Mouse (Mus musculus) midbrain, postnatal 0 days (tissue): ENCODE results near the gene Epo. TPM values are rescaled to one million over a fixed set of nuclear protein-coding genes. Genes with fewer than 3 reads are reported as not detected.

ENCODE experiments used
- ATAC-seq: fragments of 200-750 bp; cut with Nextera tagmentation; 2 replicates; pipeline ENCODE4 v1.8.0; 2017; ENCODE audit warnings: moderate number of reproducible peaks, mild to moderate bottlenecking, moderate TSS enrichment, moderate library complexity; ENCODE audit not compliant: low FRiP score
- DNase-seq: peaks from one replicate; pipeline ENCODE4 v3.0.0-alpha.2; 2015; ENCODE audit warnings: low spot score
- H3K27ac ChIP-seq: fragments of 300-500 bp; sonication (generic); 2 replicates; pipeline ENCODE4 v1.5.1; 2014; ENCODE audit warnings: low read depth, mild to moderate bottlenecking, low read length, mixed read lengths
- H3K27me3 ChIP-seq: fragments of 300-500 bp; sonication (generic); 2 replicates; pipeline ENCODE4 v1.6.1; 2014; ENCODE audit warnings: low read length, control low read depth, mixed read lengths; ENCODE audit not compliant: insufficient read depth
- H3K36me3 ChIP-seq: fragments of 300-500 bp; sonication (generic); 2 replicates; pipeline ENCODE4 v1.6.1; 2014; ENCODE audit warnings: low read length, control low read depth, mixed read lengths; ENCODE audit not compliant: insufficient read depth
- H3K4me1 ChIP-seq: fragments of 300-500 bp; sonication (generic); 2 replicates; pipeline ENCODE4 v1.6.1; 2014; ENCODE audit warnings: mild to moderate bottlenecking, control low read depth, antibody characterized with exemption, low read length, mixed read lengths; ENCODE audit not compliant: insufficient read depth
- H3K4me2 ChIP-seq: fragments of 300-500 bp; sonication (generic); 2 replicates; pipeline ENCODE4 v1.6.1; 2014; ENCODE audit warnings: low read depth, mild to moderate bottlenecking, low read length, mixed read lengths; ENCODE audit not compliant: poor library complexity, severe bottlenecking
- H3K4me3 ChIP-seq: fragments of 300-500 bp; sonication (generic); 2 replicates; pipeline ENCODE4 v1.5.1; 2014; ENCODE audit warnings: low read depth, mild to moderate bottlenecking, low read length, moderate library complexity
- H3K9ac ChIP-seq: fragments of 300-500 bp; sonication (generic); replicated peaks from 2 replicates; pipeline ENCODE4 v1.6.1; 2014; ENCODE audit warnings: mild to moderate bottlenecking, low read length, moderate library complexity, mixed read lengths; ENCODE audit not compliant: poor library complexity, severe bottlenecking
- H3K9me3 ChIP-seq: fragments of 300-500 bp; sonication (generic); 2 replicates; pipeline ENCODE4 v1.6.1; 2016; ENCODE audit warnings: low read length, control low read depth
- CTCF ChIP-seq: IDR thresholded peaks from 2 replicates; pipeline ENCODE4 v1.5.1; 2016; ENCODE audit warnings: antibody characterized with exemption, mild to moderate bottlenecking
- WGBS: fragments of 180-500 bp; shearing (Covaris S2); extraction: QIAGEN DNeasy Blood & Tissue Kit; methylation state at CpG from one replicate; pipeline ENCODE4 v1.1.7; 2014; 5-methylcytosine and 5-hydroxymethylcytosine counted together
- polyA plus RNA-seq: library from polyadenylated mRNA; unstranded; fragments of >200 nt; fragmentation: Nextera tagmentation; extraction: Ambion mirVana; gene quantifications from 2 replicates; pipeline ENCODE4 v1.2.1, GENCODE M21; 2015
- total RNA-seq: library from RNA; depleted of rRNA; stranded (reverse); fragments of >200 nt; gene quantifications from 2 replicates; pipeline ENCODE4 v1.2.3, GENCODE M21; 2014

Epo gene
- total and polyA plus RNA-seq, 2 experiments from 2014 or later: not detected

DNA sequence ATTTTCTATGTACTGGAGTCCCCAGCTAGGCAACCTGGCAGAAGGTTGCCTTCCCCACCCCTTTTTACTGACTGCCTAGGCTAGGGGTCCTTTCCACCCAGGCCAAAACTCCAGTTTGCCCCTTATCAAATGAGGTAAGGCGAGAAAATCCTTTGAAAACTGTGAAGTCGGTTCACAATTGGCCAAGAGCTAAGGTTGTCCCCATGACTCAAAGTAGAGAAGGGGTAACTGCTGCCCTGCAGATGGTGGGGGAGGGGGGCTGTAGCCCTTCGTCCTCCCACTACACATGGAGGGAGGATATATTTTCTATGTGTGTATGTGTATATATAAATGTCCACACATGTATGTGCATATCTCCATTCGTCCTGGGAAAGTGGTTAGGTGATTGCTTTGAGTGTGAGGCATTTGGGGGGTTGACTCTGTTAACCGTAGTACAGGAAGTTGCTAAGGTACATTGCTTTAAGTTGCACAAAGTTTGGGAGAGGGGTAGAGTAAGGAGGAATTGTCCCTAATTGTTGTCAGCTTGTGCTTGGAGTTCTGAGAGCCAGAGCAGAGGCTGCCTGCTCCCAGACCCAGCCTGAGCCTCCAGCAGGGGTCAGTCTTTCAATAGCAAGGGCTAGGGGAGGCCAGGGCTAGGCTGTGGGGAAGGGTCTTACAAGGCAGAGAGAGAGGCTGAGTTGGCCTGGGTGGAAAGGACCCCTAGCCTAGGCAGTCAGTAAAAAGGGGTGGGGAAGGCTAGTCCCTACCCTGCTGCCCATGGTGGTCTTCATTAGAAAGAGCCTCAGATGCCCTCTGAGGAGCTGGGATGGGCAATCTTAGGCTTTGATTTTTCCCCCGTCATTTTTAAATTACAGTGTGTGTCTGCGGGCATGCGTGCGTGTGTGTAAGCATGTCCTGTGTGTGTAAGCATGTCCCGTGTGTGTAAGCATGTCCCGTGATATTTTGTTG, 19.9 kb downstream of the Epo start:
- peak overlapping the region; percentile 92; the same call in 1 of the 2 replicates for H3K4me2 ChIP-seq
- peak; percentile 78 for TF ChIP-seq CTCF
- no peak overlapping the region for H3K27ac ChIP-seq
- peaks cover 8% of the 10 kb centered on the region; the same call in 1 of the 2 replicates for H3K36me3 ChIP-seq
- H3K27me3 ChIP-seq: no peaks in the 10 kb centered on the region
- H3K9me3 ChIP-seq: no peaks in the 10 kb centered on the region
- peaks cover 13% of the 10 kb centered on the region; the same call in 1 of the 2 replicates for H3K4me1 ChIP-seq
- 0 out of 2 replicates have a peak, but pooled peaks have one; percentile 32 for ATAC-seq
- peak; percentile 57 for DNase-seq
- no peak overlapping the region; the same call in 1 of the 2 replicates for H3K9ac ChIP-seq
- peak overlapping the region; percentile 2; the same call in 1 of the 2 replicates for H3K4me3 ChIP-seq
- WGBS: 82% methylated on average over 11 of the region's 11 CpGs

GRCm38 (mm10) chr5:137511706-137512105, 21.3 kb downstream of the Epo start:
- WGBS: 52% methylated on average over 3 of the region's 3 CpGs
- H3K27me3 ChIP-seq: no peaks in the 10 kb centered on the region
- no peak for DNase-seq
- TF ChIP-seq CTCF: no peak
- peak overlapping the region; percentile 90 for H3K27ac ChIP-seq
- ATAC-seq: no peak
- peak overlapping the region; percentile 99 for H3K9ac ChIP-seq
- H3K4me3 ChIP-seq: peak overlapping the region; percentile 97
- H3K9me3 ChIP-seq: no peaks in the 10 kb centered on the region
- peak overlapping the region; percentile 92 for H3K4me2 ChIP-seq
- H3K36me3 ChIP-seq: 0 out of 2 replicates have a peak, but pooled peaks cover 3% of the 10 kb centered on the region
- peaks cover 13% of the 10 kb centered on the region; the same call in 1 of the 2 replicates for H3K4me1 ChIP-seq

DNA sequence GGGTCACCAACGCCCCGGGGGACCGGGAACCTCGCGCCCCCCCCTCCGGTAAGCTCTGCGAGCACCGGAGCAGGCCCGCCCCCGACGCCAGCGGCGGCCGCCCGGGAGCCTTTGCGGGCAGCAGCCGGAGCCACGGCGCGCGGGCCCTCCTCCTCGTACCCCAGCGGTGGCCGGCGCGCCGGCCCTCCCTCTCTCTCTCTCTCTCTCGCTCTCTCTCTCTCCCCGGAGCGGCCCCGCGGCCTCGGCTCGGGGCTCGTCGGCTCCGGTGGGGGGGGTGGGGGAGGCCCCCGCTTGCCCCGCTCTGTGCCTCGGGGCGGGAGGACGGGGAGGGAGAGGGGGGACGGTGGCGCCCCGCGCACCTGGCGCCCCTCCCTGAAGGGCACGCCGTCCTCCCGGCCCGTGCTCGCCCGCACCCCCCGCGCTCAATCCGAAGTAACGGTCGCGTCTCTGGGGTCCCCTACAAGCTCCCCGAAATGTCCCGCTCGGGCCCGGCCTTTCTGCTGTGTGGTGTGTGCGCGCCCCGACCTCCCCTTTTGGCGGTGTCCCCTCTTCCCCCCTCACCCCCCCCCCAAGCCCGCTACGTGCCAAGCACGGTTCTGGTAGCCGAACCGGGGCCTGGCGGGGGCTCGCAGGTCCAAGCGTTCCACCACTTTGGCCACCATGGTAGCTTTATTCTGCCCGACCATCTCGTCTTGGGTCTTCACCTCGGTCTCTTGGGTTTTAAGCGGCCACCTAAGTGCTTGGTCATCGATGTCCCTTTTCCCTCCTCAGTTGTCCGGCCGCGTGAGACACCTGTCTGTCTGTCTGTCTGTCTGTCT, 22.3 kb downstream of the Epo start:
- 0% methylated on average over 24 of the region's 83 CpGs for WGBS
- Histone ChIP-seq H3K4me3 (peak overlapping the region; percentile 97), H3K4me2 (peak overlapping the region; percentile 92), H3K9me3 (no peaks in the 10 kb centered on the region), H3K4me1 (peaks cover 13% of the 10 kb centered on the region; the same call in 1 of the 2 replicates), H3K27ac (peak overlapping the region; percentile 90), H3K36me3 (0 out of 2 replicates have a peak, but pooled peaks cover 3% of the 10 kb centered on the region), H3K27me3 (no peaks in the 10 kb centered on the region), H3K9ac (peak overlapping the region; percentile 99)
- ATAC-seq (peak; percentile 54; the same call in 1 of the 2 replicates), DNase-seq (no peak)
- no peak for TF ChIP-seq CTCF

- Histone ChIP-seq H3K9ac (peak overlapping the region; percentile 99), H3K4me1 (peaks cover 13% of the 10 kb centered on the region; the same call in 1 of the 2 replicates), H3K36me3 (0 out of 2 replicates have a peak, but pooled peaks cover 3% of the 10 kb centered on the region), H3K27ac (peak overlapping the region; percentile 90), H3K4me2 (peak overlapping the region; percentile 92), H3K9me3 (no peaks in the 10 kb centered on the region), H3K27me3 (no peaks in the 10 kb centered on the region), H3K4me3 (peak overlapping the region; percentile 97)
- no peak for TF ChIP-seq CTCF
- DNase-seq (peak; percentile 79), ATAC-seq (peak; percentile 79)
- WGBS: 2% methylated on average over 43 of the region's 52 CpGs
Observed at GRCm38 (mm10) chr5:137510014-137510501, 23.0 kb downstream of the Epo start.

DNA sequence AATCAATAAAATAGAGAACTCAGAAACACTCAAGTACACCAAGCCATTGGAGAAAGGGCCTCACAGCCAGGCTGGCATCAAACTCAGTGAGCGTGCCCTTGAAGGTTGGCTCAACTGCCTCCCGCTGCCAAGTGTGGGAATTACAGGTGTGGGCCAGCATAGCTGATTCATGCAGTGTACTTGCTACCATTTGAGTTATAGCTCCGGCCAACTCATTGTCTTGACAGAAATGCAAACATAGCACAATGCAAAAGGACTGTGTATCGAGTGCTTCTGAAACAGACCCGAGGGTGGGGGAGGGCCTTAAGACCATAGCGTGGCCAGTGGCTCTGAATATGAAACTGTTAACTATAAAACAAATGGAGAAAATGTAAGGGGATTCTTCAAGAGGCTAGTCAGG, 29.0 kb downstream of the Epo start:
- WGBS: 82% methylated on average over 6 of the region's 6 CpGs
- Histone ChIP-seq H3K27ac (no peak overlapping the region), H3K4me1 (peaks cover 7% of the 10 kb centered on the region), H3K4me3 (no peak overlapping the region), H3K27me3 (no peaks in the 10 kb centered on the region), H3K4me2 (no peak overlapping the region), H3K36me3 (no peaks in the 10 kb centered on the region; the same call in 1 of the 2 replicates), H3K9me3 (no peaks in the 10 kb centered on the region), H3K9ac (no peak overlapping the region)
- DNase-seq (no peak), ATAC-seq (no peak)
- peak; percentile 45 for TF ChIP-seq CTCF
